Mouse (Mus musculus): ENCODE measurements around the gene Stxbp1. TPM values are rescaled to one million over a fixed set of nuclear protein-coding genes. Genes with fewer than 3 reads are reported as not detected.
A peak's percentile ranks its signal among the peaks of the same experiment; 100 is the strongest.

Gene Stxbp1
- polyA plus RNA-seq, 1 experiment from 2014 or later: 275 TPM

GRCm38 (mm10) chr2:32771886-32772285 lies 75.2 kb downstream of the Stxbp1 start:
- H3K9me3 ChIP-seq (ENCODE audit: control insufficient read depth, low read length): no peaks in the 10 kb centered on the region
- no peaks in the 10 kb centered on the region for H3K27me3 ChIP-seq (ENCODE audit: control insufficient read depth, insufficient read depth, low read length)
- no peak for ATAC-seq (ENCODE audit: low FRiP score)
- H3K4me3 ChIP-seq (replicated peaks; ENCODE audit: low read length): no peak overlapping the region
- DNase-seq (ENCODE audit: low spot score): no peak
- no peak overlapping the region for H3K27ac ChIP-seq
- no peak overlapping the region for H3K9ac ChIP-seq
- 31% methylated on average over 12 of the region's 12 CpGs for WGBS
- H3K4me2 ChIP-seq (replicated peaks): no peak overlapping the region
- H3K36me3 ChIP-seq (replicated peaks; ENCODE audit: control insufficient read depth, insufficient read depth): no peaks in the 10 kb centered on the region
- H3K4me1 ChIP-seq (replicated peaks; ENCODE audit: control insufficient read depth, insufficient read depth, low read length): peaks cover 23% of the 10 kb centered on the region

- Histone ChIP-seq H3K9me3 (ENCODE audit: control insufficient read depth, low read length) (no peaks in the 10 kb centered on the region), H3K36me3 (replicated peaks; ENCODE audit: control insufficient read depth, insufficient read depth) (no peaks in the 10 kb centered on the region; the same call in 1 of the 2 replicates), H3K4me3 (replicated peaks; ENCODE audit: low read length) (no peak overlapping the region), H3K9ac (no peak overlapping the region), H3K4me2 (replicated peaks) (no peak overlapping the region), H3K27ac (no peak overlapping the region), H3K4me1 (replicated peaks; ENCODE audit: control insufficient read depth, insufficient read depth, low read length) (peaks cover 14% of the 10 kb centered on the region), H3K27me3 (ENCODE audit: control insufficient read depth, insufficient read depth, low read length) (no peaks in the 10 kb centered on the region)
- no peak for DNase-seq (ENCODE audit: low spot score)
- no peak for ATAC-seq (ENCODE audit: low FRiP score)
- WGBS: 63% methylated on average over 5 of the region's 5 CpGs
These were observed 77.5 kb downstream of the Stxbp1 start for GRCm38 (mm10) chr2:32769327-32770085.

- ATAC-seq (ENCODE audit: low FRiP score) (no peak), DNase-seq (ENCODE audit: low spot score) (no peak)
- H3K9me3 ChIP-seq (ENCODE audit: control insufficient read depth, low read length): no peaks in the 10 kb centered on the region
- peaks cover 14% of the 10 kb centered on the region for H3K4me1 ChIP-seq (replicated peaks; ENCODE audit: control insufficient read depth, insufficient read depth, low read length)
- H3K4me2 ChIP-seq (replicated peaks): no peak overlapping the region
- H3K9ac ChIP-seq: no peak overlapping the region
- H3K27ac ChIP-seq: no peak overlapping the region
- no peak overlapping the region for H3K4me3 ChIP-seq (replicated peaks; ENCODE audit: low read length)
- H3K27me3 ChIP-seq (ENCODE audit: control insufficient read depth, insufficient read depth, low read length): no peaks in the 10 kb centered on the region
- WGBS: 56% methylated on average over 19 of the region's 19 CpGs
- H3K36me3 ChIP-seq (replicated peaks; ENCODE audit: control insufficient read depth, insufficient read depth): no peaks in the 10 kb centered on the region; the same call in 1 of the 2 replicates
These were observed 78.3 kb downstream of the Stxbp1 start for GRCm38 (mm10) chr2:32768661-32769285.

- H3K4me2 ChIP-seq (replicated peaks): no peak overlapping the region
- peaks cover 15% of the 10 kb centered on the region for H3K36me3 ChIP-seq (replicated peaks; ENCODE audit: control insufficient read depth, insufficient read depth)
- H3K27me3 ChIP-seq (ENCODE audit: control insufficient read depth, insufficient read depth, low read length): no peaks in the 10 kb centered on the region
- no peak overlapping the region for H3K9ac ChIP-seq
- 76% methylated on average over 12 of the region's 12 CpGs for WGBS
- ATAC-seq (ENCODE audit: low FRiP score) (no peak), DNase-seq (ENCODE audit: low spot score) (no peak)
- H3K4me1 ChIP-seq (replicated peaks; ENCODE audit: control insufficient read depth, insufficient read depth, low read length): peaks cover 14% of the 10 kb centered on the region
- H3K4me3 ChIP-seq (replicated peaks; ENCODE audit: low read length): no peak overlapping the region
- H3K9me3 ChIP-seq (ENCODE audit: control insufficient read depth, low read length): no peaks in the 10 kb centered on the region
- no peak overlapping the region for H3K27ac ChIP-seq
These were observed 79.8 kb downstream of the Stxbp1 start for GRCm38 (mm10) chr2:32767241-32767640.

GRCm38 (mm10) chr2:32763353-32763752 lies 83.7 kb downstream of the Stxbp1 start:
- no peaks in the 10 kb centered on the region for H3K9me3 ChIP-seq (ENCODE audit: control insufficient read depth, low read length)
- no peak overlapping the region for H3K4me3 ChIP-seq (replicated peaks; ENCODE audit: low read length)
- peaks cover 43% of the 10 kb centered on the region for H3K36me3 ChIP-seq (replicated peaks; ENCODE audit: control insufficient read depth, insufficient read depth)
- no peak overlapping the region for H3K27ac ChIP-seq
- no peaks in the 10 kb centered on the region for H3K27me3 ChIP-seq (ENCODE audit: control insufficient read depth, insufficient read depth, low read length)
- ATAC-seq (ENCODE audit: low FRiP score) (no peak), DNase-seq (ENCODE audit: low spot score) (no peak)
- WGBS: 82% methylated on average over 3 of the region's 3 CpGs
- H3K9ac ChIP-seq: no peak overlapping the region
- no peak overlapping the region for H3K4me2 ChIP-seq (replicated peaks)
- peaks cover 16% of the 10 kb centered on the region; the same call in 1 of the 2 replicates for H3K4me1 ChIP-seq (replicated peaks; ENCODE audit: control insufficient read depth, insufficient read depth, low read length)

- 85% methylated on average over 4 of the region's 4 CpGs for WGBS
- no peak overlapping the region for H3K4me2 ChIP-seq (replicated peaks)
- H3K4me3 ChIP-seq (replicated peaks; ENCODE audit: low read length): no peak overlapping the region
- H3K9ac ChIP-seq: no peak overlapping the region
- ATAC-seq (ENCODE audit: low FRiP score) (no peak), DNase-seq (ENCODE audit: low spot score) (no peak)
- H3K27me3 ChIP-seq (ENCODE audit: control insufficient read depth, insufficient read depth, low read length): no peaks in the 10 kb centered on the region
- H3K27ac ChIP-seq: no peak overlapping the region
- H3K4me1 ChIP-seq (replicated peaks; ENCODE audit: control insufficient read depth, insufficient read depth, low read length): peaks cover 12% of the 10 kb centered on the region; the same call in 1 of the 2 replicates
- no peaks in the 10 kb centered on the region for H3K9me3 ChIP-seq (ENCODE audit: control insufficient read depth, low read length)
- peaks cover 43% of the 10 kb centered on the region for H3K36me3 ChIP-seq (replicated peaks; ENCODE audit: control insufficient read depth, insufficient read depth)
These were observed 85.2 kb downstream of the Stxbp1 start for GRCm38 (mm10) chr2:32761859-32762258.

GRCm38 (mm10) chr2:32761361-32761760 lies 85.7 kb downstream of the Stxbp1 start:
- Histone ChIP-seq H3K27me3 (ENCODE audit: control insufficient read depth, insufficient read depth, low read length) (no peaks in the 10 kb centered on the region), H3K27ac (no peak overlapping the region), H3K9ac (no peak overlapping the region), H3K9me3 (ENCODE audit: control insufficient read depth, low read length) (no peaks in the 10 kb centered on the region), H3K4me2 (replicated peaks) (no peak overlapping the region), H3K36me3 (replicated peaks; ENCODE audit: control insufficient read depth, insufficient read depth) (peaks cover 43% of the 10 kb centered on the region), H3K4me3 (replicated peaks; ENCODE audit: low read length) (no peak overlapping the region), H3K4me1 (replicated peaks; ENCODE audit: control insufficient read depth, insufficient read depth, low read length) (peaks cover 9% of the 10 kb centered on the region; the same call in 1 of the 2 replicates)
- WGBS: 84% methylated on average over 14 of the region's 14 CpGs
- no peak for ATAC-seq (ENCODE audit: low FRiP score)
- no peak for DNase-seq (ENCODE audit: low spot score)

- Histone ChIP-seq H3K27me3 (ENCODE audit: control insufficient read depth, insufficient read depth, low read length) (no peaks in the 10 kb centered on the region), H3K36me3 (replicated peaks; ENCODE audit: control insufficient read depth, insufficient read depth) (peaks cover 61% of the 10 kb centered on the region)
- 90% methylated on average over 2 of the region's 2 CpGs for WGBS
These were observed 88.0 kb downstream of the Stxbp1 start for GRCm38 (mm10) chr2:32759001-32759400.

GRCm38 (mm10) chr2:32758503-32758902 lies 88.5 kb downstream of the Stxbp1 start:
- Histone ChIP-seq H3K9me3 (ENCODE audit: control insufficient read depth, low read length) (no peaks in the 10 kb centered on the region), H3K27ac (no peak overlapping the region), H3K9ac (peak overlapping the region; percentile 87; the same call in 1 of the 2 replicates), H3K36me3 (replicated peaks; ENCODE audit: control insufficient read depth, insufficient read depth) (peaks cover 63% of the 10 kb centered on the region), H3K27me3 (ENCODE audit: control insufficient read depth, insufficient read depth, low read length) (no peaks in the 10 kb centered on the region), H3K4me3 (replicated peaks; ENCODE audit: low read length) (0 out of 2 replicates have a peak overlapping the region, but pooled peaks have one; percentile 64), H3K4me1 (replicated peaks; ENCODE audit: control insufficient read depth, insufficient read depth, low read length) (peaks cover 9% of the 10 kb centered on the region; the same call in 1 of the 2 replicates), H3K4me2 (replicated peaks) (no peak overlapping the region)
- ATAC-seq (ENCODE audit: low FRiP score) (no peak), DNase-seq (ENCODE audit: low spot score) (no peak)
- WGBS: 79% methylated on average over 8 of the region's 8 CpGs

More at GRCm38 (mm10) chr2:32759001-32759400, 88.0 kb downstream of the Stxbp1 start:
- Histone ChIP-seq H3K4me3 (replicated peaks; ENCODE audit: low read length) (no peak overlapping the region), H3K9ac (0 out of 2 replicates have a peak overlapping the region, but pooled peaks have one; percentile 87), H3K4me1 (replicated peaks; ENCODE audit: control insufficient read depth, insufficient read depth, low read length) (peaks cover 9% of the 10 kb centered on the region; the same call in 1 of the 2 replicates), H3K4me2 (replicated peaks) (no peak overlapping the region), H3K9me3 (ENCODE audit: control insufficient read depth, low read length) (no peaks in the 10 kb centered on the region), H3K27ac (no peak overlapping the region)
- no peak for DNase-seq (ENCODE audit: low spot score)
- no peak for ATAC-seq (ENCODE audit: low FRiP score)
